Mouse (Mus musculus) lung, embryonic 16.5 days (tissue): ENCODE data around the gene Dlg5. TPM values are rescaled to one million over a fixed set of nuclear protein-coding genes. Genes with fewer than 3 reads are reported as not detected.

ENCODE experiments used
- ATAC-seq: fragments of 200-750 bp; cut with Nextera tagmentation; 2 replicates; pipeline ENCODE4 v1.8.0; 2017; ENCODE audit warnings: low read depth, mild to moderate bottlenecking, moderate library complexity
- H3K27ac ChIP-seq: fragments of 300-500 bp; sonication (generic); 2 replicates; pipeline ENCODE4 v1.5.1; 2014; ENCODE audit warnings: mild to moderate bottlenecking, control low read depth, low read length
- H3K27me3 ChIP-seq: fragments of 300-500 bp; sonication (generic); 2 replicates; pipeline ENCODE4 v1.6.1; 2014; ENCODE audit warnings: low read depth, low read length, mixed read lengths; ENCODE audit not compliant: control insufficient read depth, insufficient read depth
- H3K36me3 ChIP-seq: fragments of 300-500 bp; sonication (generic); 2 replicates; pipeline ENCODE4 v1.6.1; 2014; ENCODE audit warnings: low read length; ENCODE audit not compliant: control insufficient read depth, insufficient read depth
- H3K4me1 ChIP-seq: fragments of 300-500 bp; sonication (generic); replicated peaks from 2 replicates; pipeline ENCODE4 v1.6.1; 2014; ENCODE audit warnings: low read length, mixed read lengths; ENCODE audit not compliant: control insufficient read depth, insufficient read depth
- H3K4me2 ChIP-seq: fragments of 300-500 bp; sonication (generic); 2 replicates; pipeline ENCODE4 v1.6.1; 2014; ENCODE audit warnings: low read depth, low read length, control low read depth
- H3K4me3 ChIP-seq: fragments of 300-500 bp; sonication (generic); 2 replicates; pipeline ENCODE4 v1.5.1; 2014; ENCODE audit warnings: mild to moderate bottlenecking, low read length, control low read depth
- H3K9ac ChIP-seq: fragments of 300-500 bp; sonication (generic); 2 replicates; pipeline ENCODE4 v1.6.1; 2014; ENCODE audit warnings: low read length, control low read depth
- H3K9me3 ChIP-seq: fragments of 300-500 bp; sonication (generic); 2 replicates; pipeline ENCODE4 v1.6.1; 2016; ENCODE audit warnings: low read length; ENCODE audit not compliant: control insufficient read depth
- whole genome bisulfite sequencing: fragments of 180-500 bp; shearing (Covaris S2); extraction: QIAGEN DNeasy Blood & Tissue Kit; methylation state at CpG from one replicate; pipeline ENCODE4 v1.1.7; 2014; 5-methylcytosine and 5-hydroxymethylcytosine counted together
- polyA plus RNA-seq: library from polyadenylated mRNA; unstranded; fragments of >200 nt; fragmentation: Nextera tagmentation; extraction: Ambion mirVana; gene quantifications from 2 replicates; pipeline ENCODE4 v1.2.1, GENCODE M21; 2015

The Dlg5 gene
- polyA plus RNA-seq, 1 experiment from 2014 or later: 9.9 TPM

- Histone ChIP-seq H3K27me3 (no peaks in the 10 kb centered on the region), H3K4me3 (no peak overlapping the region), H3K9me3 (no peaks in the 10 kb centered on the region), H3K4me1 (peaks cover 14% of the 10 kb centered on the region), H3K4me2 (no peak overlapping the region), H3K27ac (no peak overlapping the region), H3K9ac (no peak overlapping the region), H3K36me3 (no peaks in the 10 kb centered on the region)
- 44% methylated on average over 12 of the region's 12 CpGs for WGBS
- peak; percentile 47 for ATAC-seq
Measured at GRCm38 (mm10) chr14:24206736-24207359, 38.9 kb downstream of the Dlg5 start.

GRCm38 (mm10) chr14:24206314-24206713, 39.4 kb downstream of the Dlg5 start:
- no peak overlapping the region for H3K27ac ChIP-seq
- H3K36me3 ChIP-seq: no peaks in the 10 kb centered on the region
- WGBS: 17% methylated on average over 9 of the region's 9 CpGs
- H3K27me3 ChIP-seq: no peaks in the 10 kb centered on the region
- H3K4me2 ChIP-seq: no peak overlapping the region
- H3K4me1 ChIP-seq: peaks cover 14% of the 10 kb centered on the region
- no peak overlapping the region for H3K4me3 ChIP-seq
- H3K9ac ChIP-seq: no peak overlapping the region
- H3K9me3 ChIP-seq: no peaks in the 10 kb centered on the region
- ATAC-seq: no peak

GRCm38 (mm10) chr14:24205281-24205871, 40.3 kb downstream of the Dlg5 start:
- Histone ChIP-seq H3K36me3 (no peaks in the 10 kb centered on the region), H3K9me3 (no peaks in the 10 kb centered on the region), H3K4me3 (no peak overlapping the region), H3K27me3 (no peaks in the 10 kb centered on the region), H3K9ac (no peak overlapping the region), H3K27ac (no peak overlapping the region), H3K4me1 (peaks cover 13% of the 10 kb centered on the region), H3K4me2 (no peak overlapping the region)
- 49% methylated on average over 6 of the region's 6 CpGs for WGBS
- no peak for ATAC-seq

GRCm38 (mm10) chr14:24203210-24203609, 42.5 kb downstream of the Dlg5 start:
- H3K27me3 ChIP-seq: no peaks in the 10 kb centered on the region
- no peak overlapping the region for H3K9ac ChIP-seq
- H3K4me3 ChIP-seq: no peak overlapping the region
- no peaks in the 10 kb centered on the region for H3K9me3 ChIP-seq
- peaks cover 6% of the 10 kb centered on the region for H3K4me1 ChIP-seq
- 91% methylated on average over 8 of the region's 8 CpGs for WGBS
- ATAC-seq: no peak
- H3K27ac ChIP-seq: no peak overlapping the region
- no peak overlapping the region for H3K4me2 ChIP-seq
- H3K36me3 ChIP-seq: no peaks in the 10 kb centered on the region

GRCm38 (mm10) chr14:24200771-24201170, 44.9 kb downstream of the Dlg5 start:
- no peak overlapping the region for H3K4me3 ChIP-seq
- no peaks in the 10 kb centered on the region for H3K36me3 ChIP-seq
- no peak overlapping the region for H3K27ac ChIP-seq
- no peak overlapping the region for H3K9ac ChIP-seq
- H3K27me3 ChIP-seq: no peaks in the 10 kb centered on the region
- no peak overlapping the region for H3K4me2 ChIP-seq
- 97% methylated on average over 2 of the region's 2 CpGs for WGBS
- H3K9me3 ChIP-seq: no peaks in the 10 kb centered on the region
- H3K4me1 ChIP-seq: peaks cover 2% of the 10 kb centered on the region; the same call in 1 of the 2 replicates
- no peak for ATAC-seq

GRCm38 (mm10) chr14:24199732-24200131, 46.0 kb downstream of the Dlg5 start:
- ATAC-seq: no peak
- peaks cover 2% of the 10 kb centered on the region; the same call in 1 of the 2 replicates for H3K4me1 ChIP-seq
- H3K4me3 ChIP-seq: no peak overlapping the region
- no peak overlapping the region for H3K4me2 ChIP-seq
- no peak overlapping the region for H3K27ac ChIP-seq
- WGBS: 55% methylated on average over 6 of the region's 6 CpGs
- H3K27me3 ChIP-seq: no peaks in the 10 kb centered on the region
- H3K9me3 ChIP-seq: no peaks in the 10 kb centered on the region
- H3K36me3 ChIP-seq: no peaks in the 10 kb centered on the region
- no peak overlapping the region for H3K9ac ChIP-seq

GRCm38 (mm10) chr14:24197865-24198264, 47.9 kb downstream of the Dlg5 start:
- Histone ChIP-seq H3K9me3 (no peaks in the 10 kb centered on the region), H3K9ac (no peak overlapping the region), H3K4me2 (no peak overlapping the region), H3K36me3 (no peaks in the 10 kb centered on the region), H3K4me1 (peaks cover 2% of the 10 kb centered on the region; the same call in 1 of the 2 replicates), H3K27me3 (no peaks in the 10 kb centered on the region), H3K27ac (no peak overlapping the region), H3K4me3 (no peak overlapping the region)
- no peak for ATAC-seq
- 81% methylated on average over 5 of the region's 5 CpGs for WGBS

GRCm38 (mm10) chr14:24196947-24197346, 48.8 kb downstream of the Dlg5 start:
- WGBS: 77% methylated on average over 6 of the region's 6 CpGs
- Histone ChIP-seq H3K4me3 (no peak overlapping the region), H3K36me3 (no peaks in the 10 kb centered on the region), H3K27me3 (no peaks in the 10 kb centered on the region), H3K4me2 (no peak overlapping the region), H3K9me3 (no peaks in the 10 kb centered on the region), H3K4me1 (peaks cover 2% of the 10 kb centered on the region; the same call in 1 of the 2 replicates), H3K9ac (no peak overlapping the region), H3K27ac (no peak overlapping the region)
- ATAC-seq: no peak

GRCm38 (mm10) chr14:24190131-24190530, 55.6 kb downstream of the Dlg5 start:
- Histone ChIP-seq H3K9ac (no peak overlapping the region), H3K9me3 (no peaks in the 10 kb centered on the region), H3K27ac (no peak overlapping the region), H3K4me3 (no peak overlapping the region), H3K4me2 (no peak overlapping the region), H3K4me1 (peaks cover 6% of the 10 kb centered on the region; the same call in 1 of the 2 replicates), H3K27me3 (no peaks in the 10 kb centered on the region), H3K36me3 (peaks cover 4% of the 10 kb centered on the region; the same call in 1 of the 2 replicates)
- WGBS: 91% methylated on average over 13 of the region's 13 CpGs
- no peak for ATAC-seq
